Mouse (Mus musculus): Measurements from ENCODE around the gene Rin2. TPM values are rescaled to one million over a fixed set of nuclear protein-coding genes. Genes with fewer than 3 reads are reported as not detected.

Gene Rin2
- polyA plus RNA-seq, 1 experiment: 0.02 TPM

- Histone ChIP-seq H3K27me3 (ENCODE audit: control insufficient read depth) (no peaks in the 10 kb centered on the region), H3K36me3 (ENCODE audit: control insufficient read depth) (no peaks in the 10 kb centered on the region), H3K4me3 (replicated peaks) (no peak overlapping the region), H3K4me1 (ENCODE audit: control insufficient read depth) (no peaks in the 10 kb centered on the region), H3K9me3 (ENCODE audit: control insufficient read depth, low read length) (peaks cover 14% of the 10 kb centered on the region)
- no peak for TF ChIP-seq TAL1 (IDR thresholded peaks at IDR 0.05; ENCODE audit: low read length)
- TF ChIP-seq GATA1 (IDR thresholded peaks at IDR 0.05; ENCODE audit: low read length): no peak
Measured at GRCm38 (mm10) chr2:145872099-145872498, 197.1 kb downstream of the Rin2 start.

DNA sequence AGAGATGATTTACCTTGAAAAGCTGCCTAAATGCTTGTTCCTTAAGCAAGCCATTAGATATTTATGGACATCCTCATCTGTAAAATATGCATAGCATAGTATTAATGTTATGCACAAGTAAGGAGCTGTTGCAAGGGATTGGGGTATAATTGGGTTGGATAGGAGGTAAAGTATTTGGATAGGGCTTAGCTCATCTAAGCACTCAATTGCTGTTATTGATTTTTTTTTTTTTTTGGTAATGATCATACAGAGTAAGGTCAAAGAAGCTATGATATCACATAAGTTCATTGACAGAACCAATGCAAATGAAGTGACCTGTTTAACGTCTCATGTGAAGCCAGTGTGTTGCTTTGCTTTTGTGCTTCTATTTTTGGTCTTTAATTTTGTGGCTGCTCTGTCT, 198.9 kb downstream of the Rin2 start:
- no peaks in the 10 kb centered on the region; the same call in 1 of the 2 replicates for H3K9me3 ChIP-seq (ENCODE audit: control insufficient read depth, low read length)
- H3K4me1 ChIP-seq (ENCODE audit: control insufficient read depth): no peaks in the 10 kb centered on the region
- H3K4me3 ChIP-seq (replicated peaks): no peak overlapping the region
- H3K27me3 ChIP-seq (ENCODE audit: control insufficient read depth): no peaks in the 10 kb centered on the region
- TF ChIP-seq GATA1 (IDR thresholded peaks at IDR 0.05; ENCODE audit: low read length): no peak
- TF ChIP-seq TAL1 (IDR thresholded peaks at IDR 0.05; ENCODE audit: low read length): no peak
- no peaks in the 10 kb centered on the region for H3K36me3 ChIP-seq (ENCODE audit: control insufficient read depth)

GRCm38 (mm10) chr2:145874879-145875482, 200.0 kb downstream of the Rin2 start:
- TF ChIP-seq GATA1 (IDR thresholded peaks at IDR 0.05; ENCODE audit: low read length) (no peak), TAL1 (IDR thresholded peaks at IDR 0.05; ENCODE audit: low read length) (no peak)
- Histone ChIP-seq H3K27me3 (ENCODE audit: control insufficient read depth) (no peaks in the 10 kb centered on the region), H3K36me3 (ENCODE audit: control insufficient read depth) (no peaks in the 10 kb centered on the region), H3K4me3 (replicated peaks) (no peak overlapping the region), H3K9me3 (ENCODE audit: control insufficient read depth, low read length) (no peaks in the 10 kb centered on the region), H3K4me1 (ENCODE audit: control insufficient read depth) (no peaks in the 10 kb centered on the region)

DNA sequence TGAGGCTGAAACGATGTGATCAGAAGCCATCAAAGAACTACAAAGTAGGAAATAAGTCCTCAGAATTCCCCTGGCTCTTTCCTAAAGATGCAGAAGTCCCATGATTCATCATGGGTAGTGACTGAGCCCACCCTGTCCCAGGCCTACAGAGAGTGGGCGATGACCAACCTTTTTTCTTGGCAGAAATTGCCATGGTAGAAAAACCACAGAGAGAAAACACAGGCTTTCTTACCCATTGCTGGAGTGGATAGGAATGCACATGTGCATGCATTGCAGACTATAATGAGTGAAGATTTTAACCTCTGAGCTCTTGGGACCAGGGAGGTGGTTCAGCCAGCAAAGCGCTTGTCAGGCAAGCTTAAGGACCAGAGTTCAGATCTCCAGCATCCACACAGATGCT, 202.2 kb downstream of the Rin2 start:
- Histone ChIP-seq H3K27me3 (ENCODE audit: control insufficient read depth) (no peaks in the 10 kb centered on the region), H3K4me3 (replicated peaks) (no peak overlapping the region), H3K4me1 (ENCODE audit: control insufficient read depth) (no peaks in the 10 kb centered on the region), H3K36me3 (ENCODE audit: control insufficient read depth) (no peaks in the 10 kb centered on the region), H3K9me3 (ENCODE audit: control insufficient read depth, low read length) (no peaks in the 10 kb centered on the region)
- TF ChIP-seq TAL1 (IDR thresholded peaks at IDR 0.05; ENCODE audit: low read length): no peak
- TF ChIP-seq GATA1 (IDR thresholded peaks at IDR 0.05; ENCODE audit: low read length): no peak

GRCm38 (mm10) chr2:145880887-145881747, 206.1 kb downstream of the Rin2 start:
- no peaks in the 10 kb centered on the region for H3K9me3 ChIP-seq (ENCODE audit: control insufficient read depth, low read length)
- H3K36me3 ChIP-seq (ENCODE audit: control insufficient read depth): no peaks in the 10 kb centered on the region
- no peaks in the 10 kb centered on the region for H3K27me3 ChIP-seq (ENCODE audit: control insufficient read depth)
- H3K4me1 ChIP-seq (ENCODE audit: control insufficient read depth): no peaks in the 10 kb centered on the region
- TF ChIP-seq GATA1 (IDR thresholded peaks at IDR 0.05; ENCODE audit: low read length): no peak
- TF ChIP-seq TAL1 (IDR thresholded peaks at IDR 0.05; ENCODE audit: low read length): no peak
- H3K4me3 ChIP-seq (replicated peaks): no peak overlapping the region

GRCm38 (mm10) chr2:145881932-145882331, 206.9 kb downstream of the Rin2 start:
- Histone ChIP-seq H3K9me3 (ENCODE audit: control insufficient read depth, low read length) (no peaks in the 10 kb centered on the region), H3K4me1 (ENCODE audit: control insufficient read depth) (no peaks in the 10 kb centered on the region), H3K27me3 (ENCODE audit: control insufficient read depth) (no peaks in the 10 kb centered on the region), H3K36me3 (ENCODE audit: control insufficient read depth) (no peaks in the 10 kb centered on the region), H3K4me3 (replicated peaks) (no peak overlapping the region)
- TF ChIP-seq TAL1 (IDR thresholded peaks at IDR 0.05; ENCODE audit: low read length): no peak
- TF ChIP-seq GATA1 (IDR thresholded peaks at IDR 0.05; ENCODE audit: low read length): no peak

DNA sequence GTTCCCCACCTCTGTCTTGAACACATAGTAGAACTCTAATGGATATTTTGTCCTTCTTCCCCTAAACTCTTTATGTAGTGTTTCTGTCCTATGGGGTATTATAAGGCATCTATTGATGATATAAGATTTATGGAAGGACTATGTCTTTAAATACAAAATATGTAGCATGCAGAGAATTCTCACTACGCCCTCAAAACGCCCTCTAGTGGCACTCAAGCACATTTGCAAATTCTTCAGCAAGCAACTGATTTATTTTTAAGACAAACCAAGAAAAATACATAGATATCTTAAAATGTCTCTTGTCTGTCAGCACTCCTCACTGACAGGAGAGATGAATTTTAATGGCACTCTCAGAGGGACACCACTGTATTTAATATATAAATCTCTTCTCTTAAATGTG, 207.4 kb downstream of the Rin2 start:
- Histone ChIP-seq H3K27me3 (ENCODE audit: control insufficient read depth) (no peaks in the 10 kb centered on the region), H3K4me3 (replicated peaks) (no peak overlapping the region), H3K36me3 (ENCODE audit: control insufficient read depth) (no peaks in the 10 kb centered on the region), H3K9me3 (ENCODE audit: control insufficient read depth, low read length) (no peaks in the 10 kb centered on the region), H3K4me1 (ENCODE audit: control insufficient read depth) (no peaks in the 10 kb centered on the region)
- TF ChIP-seq TAL1 (IDR thresholded peaks at IDR 0.05; ENCODE audit: low read length) (no peak), GATA1 (IDR thresholded peaks at IDR 0.05; ENCODE audit: low read length) (no peak)

GRCm38 (mm10) chr2:145884036-145884912, 209.3 kb downstream of the Rin2 start:
- Histone ChIP-seq H3K4me1 (ENCODE audit: control insufficient read depth) (no peaks in the 10 kb centered on the region), H3K27me3 (ENCODE audit: control insufficient read depth) (no peaks in the 10 kb centered on the region), H3K9me3 (ENCODE audit: control insufficient read depth, low read length) (no peaks in the 10 kb centered on the region), H3K4me3 (replicated peaks) (no peak overlapping the region), H3K36me3 (ENCODE audit: control insufficient read depth) (no peaks in the 10 kb centered on the region)
- TF ChIP-seq TAL1 (IDR thresholded peaks at IDR 0.05; ENCODE audit: low read length) (no peak), GATA1 (IDR thresholded peaks at IDR 0.05; ENCODE audit: low read length) (no peak)
